Mouse (Mus musculus): ENCODE measurements around the gene Cfap61. TPM values are rescaled to one million over a fixed set of nuclear protein-coding genes. Genes with fewer than 3 reads are reported as not detected.

The Cfap61 gene
- polyA plus RNA-seq, 1 experiment from 2014 or later: 0.78 TPM

GRCm38 (mm10) chr2:145996472-145996871 lies 61.9 kb downstream of the Cfap61 start:
- 57% methylated on average over 4 of the region's 4 CpGs for WGBS
- Histone ChIP-seq H3K9me3 (no peaks in the 10 kb centered on the region), H3K4me3 (no peak overlapping the region)

DNA sequence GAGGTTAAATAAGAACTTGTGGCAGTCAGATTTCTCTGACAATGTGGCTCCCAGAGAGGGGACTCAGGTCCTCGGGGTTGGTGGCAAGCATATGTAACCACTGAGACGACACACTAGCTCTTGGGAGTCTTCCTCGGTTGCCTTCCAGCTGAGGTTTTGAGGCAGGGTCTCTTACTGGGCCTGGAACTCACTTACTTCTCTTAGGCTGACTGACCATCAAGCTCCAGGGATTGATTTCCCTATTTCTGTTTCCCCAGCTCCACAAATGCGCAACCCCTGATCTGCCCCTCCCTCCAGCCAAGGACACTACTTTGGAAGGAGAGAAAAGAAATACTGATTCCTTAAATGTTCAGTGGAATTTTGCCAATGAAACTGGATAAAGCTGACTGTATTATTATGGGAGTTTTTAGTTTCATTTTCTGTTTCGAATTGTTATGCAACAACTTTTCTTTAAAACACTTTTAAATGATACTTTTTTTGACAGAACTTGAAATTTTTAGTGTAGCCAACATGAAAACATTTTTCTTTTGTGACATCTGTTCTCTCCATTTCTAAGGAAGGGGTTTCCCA lies 63.5 kb downstream of the Cfap61 start:
- Histone ChIP-seq H3K4me3 (no peak overlapping the region), H3K27me3 (ENCODE audit: poor library complexity, severe bottlenecking) (no peaks in the 10 kb centered on the region), H3K27ac (no peak overlapping the region), H3K9me3 (no peaks in the 10 kb centered on the region), H3K36me3 (replicated peaks) (no peaks in the 10 kb centered on the region), H3K4me1 (no peaks in the 10 kb centered on the region; the same call in 1 of the 2 replicates)
- WGBS: 87% methylated on average over 5 of the region's 5 CpGs
- DNase-seq (ENCODE audit: extremely low spot score, low spot score): no peak

More at GRCm38 (mm10) chr2:145996472-145996871, 61.9 kb downstream of the Cfap61 start:
- Histone ChIP-seq H3K27ac (no peak overlapping the region), H3K36me3 (replicated peaks) (no peaks in the 10 kb centered on the region), H3K4me1 (no peaks in the 10 kb centered on the region; the same call in 1 of the 2 replicates), H3K27me3 (ENCODE audit: poor library complexity, severe bottlenecking) (no peaks in the 10 kb centered on the region)
- no peak for DNase-seq (ENCODE audit: extremely low spot score, low spot score)

DNA sequence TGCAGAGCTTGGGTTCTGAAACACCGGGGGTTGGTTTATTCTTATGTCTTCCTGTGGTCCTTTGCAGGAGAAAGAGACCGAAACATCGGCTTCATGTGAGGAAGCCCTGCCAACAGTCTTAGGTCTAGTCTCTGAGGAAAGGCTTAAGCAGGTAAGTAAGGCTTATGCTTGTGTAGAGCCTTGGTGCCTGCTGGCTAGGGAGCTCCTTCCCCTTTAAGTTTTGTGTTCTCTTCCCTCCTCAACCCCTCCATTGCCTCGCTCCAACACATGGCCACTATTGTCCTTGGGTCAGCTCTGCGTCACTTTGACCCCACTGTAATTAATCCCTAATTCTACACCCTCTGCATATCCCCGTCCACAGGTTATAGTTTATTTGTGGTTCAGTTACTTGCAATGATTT lies 74.2 kb downstream of the Cfap61 start:
- Histone ChIP-seq H3K4me1 (peaks cover 10% of the 10 kb centered on the region; the same call in 1 of the 2 replicates), H3K27ac (no peak overlapping the region), H3K27me3 (ENCODE audit: poor library complexity, severe bottlenecking) (no peaks in the 10 kb centered on the region), H3K4me3 (no peak overlapping the region), H3K36me3 (replicated peaks) (no peaks in the 10 kb centered on the region), H3K9me3 (no peaks in the 10 kb centered on the region)
- 83% methylated on average over 6 of the region's 6 CpGs for WGBS
- DNase-seq (ENCODE audit: extremely low spot score, low spot score): no peak

- Histone ChIP-seq H3K27ac (peak overlapping the region; percentile 42; the same call in 1 of the 2 replicates), H3K27me3 (ENCODE audit: poor library complexity, severe bottlenecking) (no peaks in the 10 kb centered on the region), H3K9me3 (no peaks in the 10 kb centered on the region), H3K4me3 (no peak overlapping the region), H3K4me1 (peaks cover 20% of the 10 kb centered on the region), H3K36me3 (replicated peaks) (no peaks in the 10 kb centered on the region)
- DNase-seq (ENCODE audit: extremely low spot score, low spot score): no peak
- WGBS: 74% methylated on average over 2 of the region's 2 CpGs
These were observed 75.2 kb downstream of the Cfap61 start for GRCm38 (mm10) chr2:146009596-146010349.

GRCm38 (mm10) chr2:146010816-146011215 lies 76.2 kb downstream of the Cfap61 start:
- 52% methylated on average over 2 of the region's 2 CpGs for WGBS
- no peaks in the 10 kb centered on the region for H3K9me3 ChIP-seq
- no peaks in the 10 kb centered on the region for H3K27me3 ChIP-seq (ENCODE audit: poor library complexity, severe bottlenecking)
- no peaks in the 10 kb centered on the region for H3K36me3 ChIP-seq (replicated peaks)
- H3K4me3 ChIP-seq: no peak overlapping the region
- H3K27ac ChIP-seq: 0 out of 2 replicates have a peak overlapping the region, but pooled peaks have one; percentile 33
- peaks cover 30% of the 10 kb centered on the region for H3K4me1 ChIP-seq
- DNase-seq (ENCODE audit: extremely low spot score, low spot score): no peak

GRCm38 (mm10) chr2:146015341-146016186 lies 81.0 kb downstream of the Cfap61 start:
- H3K36me3 ChIP-seq (replicated peaks): no peaks in the 10 kb centered on the region
- 36% methylated on average over 8 of the region's 8 CpGs for WGBS

GRCm38 (mm10) chr2:146022846-146023245 lies 88.3 kb downstream of the Cfap61 start:
- 91% methylated on average over 6 of the region's 6 CpGs for WGBS
- no peak for DNase-seq (ENCODE audit: extremely low spot score, low spot score)
- H3K27ac ChIP-seq: no peak overlapping the region
- no peaks in the 10 kb centered on the region for H3K9me3 ChIP-seq
- peaks cover 4% of the 10 kb centered on the region; the same call in 1 of the 2 replicates for H3K4me1 ChIP-seq
- H3K27me3 ChIP-seq (ENCODE audit: poor library complexity, severe bottlenecking): no peaks in the 10 kb centered on the region
- no peaks in the 10 kb centered on the region for H3K36me3 ChIP-seq (replicated peaks)
- H3K4me3 ChIP-seq: no peak overlapping the region

More at GRCm38 (mm10) chr2:146015341-146016186, 81.0 kb downstream of the Cfap61 start:
- Histone ChIP-seq H3K27me3 (ENCODE audit: poor library complexity, severe bottlenecking) (no peaks in the 10 kb centered on the region), H3K9me3 (no peaks in the 10 kb centered on the region), H3K4me3 (0 out of 2 replicates have a peak overlapping the region, but pooled peaks have one; percentile 2), H3K27ac (peak overlapping the region; percentile 51), H3K4me1 (peaks cover 33% of the 10 kb centered on the region)
- DNase-seq (ENCODE audit: extremely low spot score, low spot score): peak; percentile 16

DNA sequence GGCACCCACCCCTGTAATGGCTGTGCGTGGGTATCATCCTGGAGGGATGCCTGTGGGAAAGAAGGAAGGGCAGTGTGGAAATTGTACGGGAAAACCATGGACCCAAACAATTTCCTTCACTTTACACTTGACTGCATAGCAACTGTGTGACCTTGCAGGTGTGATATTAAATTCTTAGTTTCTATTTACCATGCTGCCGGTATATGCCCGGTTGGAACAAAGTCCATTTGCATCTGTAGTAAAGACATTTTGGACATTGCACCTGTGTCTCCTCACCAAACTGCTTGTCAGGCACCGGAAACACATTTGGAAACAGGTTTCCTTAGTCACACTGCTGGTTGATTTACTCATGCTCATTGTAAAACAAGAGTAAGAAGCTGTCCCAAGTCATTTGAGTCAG lies 109.1 kb downstream of the Cfap61 start:
- Histone ChIP-seq H3K27ac (no peak overlapping the region), H3K9me3 (no peaks in the 10 kb centered on the region), H3K4me1 (peaks cover 26% of the 10 kb centered on the region), H3K27me3 (ENCODE audit: poor library complexity, severe bottlenecking) (peaks cover 11% of the 10 kb centered on the region), H3K4me3 (no peak overlapping the region), H3K36me3 (replicated peaks) (no peaks in the 10 kb centered on the region)
- 90% methylated on average over 5 of the region's 5 CpGs for WGBS
- no peak for DNase-seq (ENCODE audit: extremely low spot score, low spot score)

DNA sequence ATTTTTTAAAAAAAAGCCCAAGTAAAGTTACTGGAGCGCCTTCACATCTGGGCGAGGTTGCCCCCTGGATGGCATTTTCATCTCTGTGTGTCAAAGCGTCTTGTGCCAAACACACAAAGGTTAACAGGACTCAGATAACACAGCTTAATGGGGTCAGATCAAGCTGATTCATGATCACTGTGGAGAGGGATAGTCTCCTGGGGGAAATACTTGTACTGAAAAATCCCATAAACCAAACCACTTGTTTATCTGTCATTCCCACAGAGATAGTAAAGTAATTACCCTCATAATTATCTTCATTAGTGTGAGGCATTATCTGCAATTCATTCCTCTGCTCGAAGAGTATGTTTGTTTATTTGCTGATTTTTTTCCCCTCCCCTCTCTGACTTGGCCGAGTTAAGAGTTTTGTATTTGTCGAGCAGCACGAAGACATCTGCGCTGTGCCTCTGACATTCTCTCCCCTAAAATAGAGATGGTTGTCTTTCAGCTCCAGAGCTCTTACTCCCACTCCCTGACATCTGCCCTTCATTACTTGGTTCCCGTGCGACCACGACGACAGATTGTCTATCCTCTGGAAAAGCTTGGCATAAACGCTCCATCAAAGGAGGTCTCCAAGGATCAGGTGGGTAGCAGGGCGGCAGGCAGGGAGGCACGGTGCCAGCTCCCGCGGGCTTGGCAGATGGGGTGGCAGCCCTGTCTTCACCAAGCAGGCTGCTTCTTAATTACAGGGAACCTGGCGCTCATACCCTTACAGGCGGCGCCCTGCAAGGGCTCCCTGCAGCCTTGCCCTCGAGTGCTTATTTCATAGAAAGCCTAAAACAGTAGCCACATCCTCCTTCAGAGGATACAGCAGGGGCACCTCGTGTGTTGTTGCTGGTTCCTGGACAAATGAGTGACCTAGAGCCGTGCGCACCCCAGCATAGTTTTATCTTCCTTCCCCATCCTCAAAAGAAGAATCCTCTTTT lies 110.6 kb downstream of the Cfap61 start:
- DNase-seq (ENCODE audit: extremely low spot score, low spot score): no peak
- H3K36me3 ChIP-seq (replicated peaks): no peaks in the 10 kb centered on the region
- WGBS: 71% methylated on average over 24 of the region's 24 CpGs
- H3K4me1 ChIP-seq: peaks cover 30% of the 10 kb centered on the region
- H3K9me3 ChIP-seq: no peaks in the 10 kb centered on the region
- peaks cover 11% of the 10 kb centered on the region for H3K27me3 ChIP-seq (ENCODE audit: poor library complexity, severe bottlenecking)
- no peak overlapping the region for H3K4me3 ChIP-seq
- H3K27ac ChIP-seq: no peak overlapping the region

DNA sequence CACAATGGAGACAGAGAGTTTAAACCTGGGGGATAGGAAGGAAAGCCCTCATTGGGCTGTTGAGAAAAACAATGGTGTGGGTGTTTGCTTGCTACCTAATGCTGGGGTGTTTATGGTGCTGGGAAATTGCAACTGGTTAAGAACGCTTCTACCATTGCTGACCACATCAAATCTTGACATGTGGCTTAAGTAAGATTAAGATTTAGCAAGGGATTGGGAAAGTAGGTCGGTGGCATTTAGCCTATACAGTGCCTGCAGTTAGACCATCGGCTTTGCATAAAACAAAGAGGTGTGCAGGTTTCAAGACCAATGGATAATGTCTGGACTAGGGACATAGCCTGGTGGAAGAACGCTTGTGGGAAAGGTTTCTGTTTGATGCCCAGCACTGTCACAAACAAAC lies 113.1 kb downstream of the Cfap61 start:
- H3K27me3 ChIP-seq (ENCODE audit: poor library complexity, severe bottlenecking): peaks cover 11% of the 10 kb centered on the region
- no peak overlapping the region for H3K4me3 ChIP-seq
- no peak for DNase-seq (ENCODE audit: extremely low spot score, low spot score)
- WGBS: 91% methylated on average over 4 of the region's 4 CpGs
- peaks cover 31% of the 10 kb centered on the region for H3K4me1 ChIP-seq
- no peaks in the 10 kb centered on the region for H3K9me3 ChIP-seq
- H3K36me3 ChIP-seq (replicated peaks): no peaks in the 10 kb centered on the region
- no peak overlapping the region for H3K27ac ChIP-seq

- Histone ChIP-seq H3K27me3 (ENCODE audit: poor library complexity, severe bottlenecking) (peaks cover 11% of the 10 kb centered on the region), H3K4me3 (no peak overlapping the region), H3K36me3 (replicated peaks) (no peaks in the 10 kb centered on the region), H3K4me1 (peaks cover 31% of the 10 kb centered on the region), H3K27ac (peak overlapping the region; percentile 48; the same call in 1 of the 2 replicates), H3K9me3 (no peaks in the 10 kb centered on the region)
- WGBS: 71% methylated on average over 17 of the region's 17 CpGs
- DNase-seq (ENCODE audit: extremely low spot score, low spot score): no peak
These were observed 113.7 kb downstream of the Cfap61 start for GRCm38 (mm10) chr2:146048221-146048829.

Measured in forebrain, embryonic 10.5 days (tissue).